Mouse (Mus musculus): ENCODE measurements around the gene Prkrip1. TPM values are rescaled to one million over a fixed set of nuclear protein-coding genes. Genes with fewer than 3 reads are reported as not detected.
A peak's percentile ranks its signal among the peaks of the same experiment; 100 is the strongest.

The Prkrip1 gene
- polyA plus RNA-seq, 1 experiment from 2014 or later = 77.6 TPM

DNA sequence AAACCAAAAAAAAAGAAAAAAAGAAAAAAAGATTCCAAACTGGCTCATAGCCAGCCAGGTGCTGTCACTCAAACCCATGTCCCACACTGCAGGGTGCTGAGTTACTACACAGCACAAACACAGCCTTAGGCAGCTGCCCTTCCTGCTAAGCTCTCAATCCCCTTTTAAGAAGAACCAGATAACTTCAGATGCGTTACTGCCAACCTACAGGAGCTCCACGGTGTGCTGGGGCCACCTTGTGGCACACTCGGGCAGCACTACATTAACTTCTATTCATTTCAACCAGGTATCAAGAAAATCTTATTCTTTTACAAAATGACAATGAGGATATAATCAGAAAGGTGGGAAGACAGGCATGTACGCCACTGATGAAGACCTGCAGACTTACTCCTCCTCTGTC lies 12.0 kb downstream of the Prkrip1 start:
- Histone ChIP-seq H3K4me3 (no peak overlapping the region), H3K4me1 (replicated peaks) (peaks cover 5% of the 10 kb centered on the region; the same call in 1 of the 2 replicates), H3K9me3 (no peaks in the 10 kb centered on the region), H3K27ac (no peak overlapping the region), H3K36me3 (peaks cover 96% of the 10 kb centered on the region), H3K27me3 (ENCODE audit: insufficient read depth, poor library complexity, severe bottlenecking) (no peaks in the 10 kb centered on the region)
- DNase-seq (ENCODE audit: low spot score) = peak; percentile 29
- WGBS = 56% methylated on average over 4 of the region's 4 CpGs

- 87% methylated on average over 7 of the region's 7 CpGs for WGBS
- no peak for DNase-seq (ENCODE audit: low spot score)
- Histone ChIP-seq H3K27me3 (ENCODE audit: insufficient read depth, poor library complexity, severe bottlenecking) (no peaks in the 10 kb centered on the region), H3K4me3 (no peak overlapping the region), H3K27ac (no peak overlapping the region), H3K36me3 (peaks cover 96% of the 10 kb centered on the region), H3K9me3 (no peaks in the 10 kb centered on the region), H3K4me1 (replicated peaks) (peaks cover 5% of the 10 kb centered on the region; the same call in 1 of the 2 replicates)
Observed at GRCm38 (mm10) chr5:136183766-136184165, 15.0 kb downstream of the Prkrip1 start.

GRCm38 (mm10) chr5:136182830-136183229 lies 15.9 kb downstream of the Prkrip1 start:
- no peak overlapping the region for H3K4me3 ChIP-seq
- no peaks in the 10 kb centered on the region for H3K9me3 ChIP-seq
- no peak overlapping the region for H3K27ac ChIP-seq
- DNase-seq (ENCODE audit: low spot score) = no peak
- H3K36me3 ChIP-seq = peaks cover 96% of the 10 kb centered on the region
- no peaks in the 10 kb centered on the region for H3K27me3 ChIP-seq (ENCODE audit: insufficient read depth, poor library complexity, severe bottlenecking)
- peaks cover 5% of the 10 kb centered on the region; the same call in 1 of the 2 replicates for H3K4me1 ChIP-seq (replicated peaks)
- 95% methylated on average over 4 of the region's 4 CpGs for WGBS

DNA sequence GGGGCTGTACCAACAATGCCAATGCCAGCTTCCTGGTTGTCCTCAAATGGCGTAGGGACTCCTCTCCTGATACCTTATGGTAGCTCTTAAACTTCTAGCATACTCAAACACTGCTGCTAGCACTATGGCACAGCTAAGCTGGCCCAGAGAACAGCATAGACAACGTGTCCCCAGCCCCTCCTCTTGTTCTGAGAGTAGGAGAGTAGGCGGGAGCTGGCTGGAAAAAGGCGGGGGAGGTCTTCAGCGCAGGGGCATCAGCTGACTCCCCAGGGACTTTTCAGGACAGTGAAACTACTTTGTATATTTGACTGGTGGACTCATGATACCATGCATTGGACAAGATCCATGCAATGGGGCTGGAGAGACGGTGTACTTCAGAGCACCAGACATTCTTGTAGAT lies 16.7 kb downstream of the Prkrip1 start:
- Histone ChIP-seq H3K4me3 (no peak overlapping the region), H3K4me1 (replicated peaks) (peaks cover 5% of the 10 kb centered on the region; the same call in 1 of the 2 replicates), H3K36me3 (peaks cover 98% of the 10 kb centered on the region), H3K27ac (no peak overlapping the region), H3K9me3 (no peaks in the 10 kb centered on the region), H3K27me3 (ENCODE audit: insufficient read depth, poor library complexity, severe bottlenecking) (no peaks in the 10 kb centered on the region)
- 91% methylated on average over 6 of the region's 6 CpGs for WGBS
- no peak for DNase-seq (ENCODE audit: low spot score)

GRCm38 (mm10) chr5:136181197-136181596 lies 17.6 kb downstream of the Prkrip1 start:
- peaks cover 3% of the 10 kb centered on the region; the same call in 1 of the 2 replicates for H3K4me1 ChIP-seq (replicated peaks)
- H3K27ac ChIP-seq = no peak overlapping the region
- H3K27me3 ChIP-seq (ENCODE audit: insufficient read depth, poor library complexity, severe bottlenecking) = no peaks in the 10 kb centered on the region
- 95% methylated on average over 6 of the region's 6 CpGs for WGBS
- H3K9me3 ChIP-seq = no peaks in the 10 kb centered on the region
- H3K36me3 ChIP-seq = peaks cover 94% of the 10 kb centered on the region
- no peak overlapping the region for H3K4me3 ChIP-seq
- DNase-seq (ENCODE audit: low spot score) = no peak

DNA sequence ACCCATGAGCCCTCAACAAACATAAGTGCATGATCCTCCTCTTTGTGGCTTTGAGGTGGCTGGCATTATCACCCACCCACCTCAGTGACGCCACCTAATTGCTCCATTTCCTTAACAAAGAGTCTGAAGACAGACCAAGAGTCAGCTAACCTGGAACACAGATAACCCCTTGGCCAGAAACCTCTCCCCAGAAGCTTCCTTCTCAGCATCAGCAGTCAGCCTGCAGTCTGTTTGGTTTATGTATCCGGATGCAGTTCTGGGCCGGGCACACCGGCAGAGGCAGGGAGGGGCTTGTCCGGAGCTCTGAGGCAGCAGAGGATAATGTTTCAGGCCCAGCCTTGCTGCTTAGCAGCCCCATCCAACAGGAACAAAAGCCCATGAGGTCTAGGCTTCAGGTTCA lies 19.2 kb downstream of the Prkrip1 start:
- Histone ChIP-seq H3K4me3 (no peak overlapping the region), H3K36me3 (peaks cover 78% of the 10 kb centered on the region), H3K27me3 (ENCODE audit: insufficient read depth, poor library complexity, severe bottlenecking) (no peaks in the 10 kb centered on the region), H3K4me1 (replicated peaks) (no peaks in the 10 kb centered on the region), H3K9me3 (peaks cover 3% of the 10 kb centered on the region; the same call in 1 of the 2 replicates), H3K27ac (no peak overlapping the region)
- 80% methylated on average over 5 of the region's 5 CpGs for WGBS
- no peak for DNase-seq (ENCODE audit: low spot score)

GRCm38 (mm10) chr5:136173606-136174463 lies 24.9 kb downstream of the Prkrip1 start:
- Histone ChIP-seq H3K36me3 (peaks cover 21% of the 10 kb centered on the region), H3K27ac (no peak overlapping the region), H3K4me1 (replicated peaks) (peaks cover 22% of the 10 kb centered on the region), H3K4me3 (no peak overlapping the region), H3K9me3 (peaks cover 3% of the 10 kb centered on the region; the same call in 1 of the 2 replicates), H3K27me3 (ENCODE audit: insufficient read depth, poor library complexity, severe bottlenecking) (peaks cover 8% of the 10 kb centered on the region; the same call in 1 of the 2 replicates)
- 66% methylated on average over 9 of the region's 9 CpGs for WGBS
- no peak for DNase-seq (ENCODE audit: low spot score)

- no peak overlapping the region for H3K4me3 ChIP-seq
- peaks cover 8% of the 10 kb centered on the region; the same call in 1 of the 2 replicates for H3K27me3 ChIP-seq (ENCODE audit: insufficient read depth, poor library complexity, severe bottlenecking)
- H3K9me3 ChIP-seq = peaks cover 6% of the 10 kb centered on the region
- no peak for DNase-seq (ENCODE audit: low spot score)
- H3K36me3 ChIP-seq = peaks cover 16% of the 10 kb centered on the region
- H3K27ac ChIP-seq = no peak overlapping the region
- WGBS = 80% methylated on average over 9 of the region's 9 CpGs
- peaks cover 22% of the 10 kb centered on the region for H3K4me1 ChIP-seq (replicated peaks)
Observed at GRCm38 (mm10) chr5:136172939-136173338, 25.8 kb downstream of the Prkrip1 start.

DNA sequence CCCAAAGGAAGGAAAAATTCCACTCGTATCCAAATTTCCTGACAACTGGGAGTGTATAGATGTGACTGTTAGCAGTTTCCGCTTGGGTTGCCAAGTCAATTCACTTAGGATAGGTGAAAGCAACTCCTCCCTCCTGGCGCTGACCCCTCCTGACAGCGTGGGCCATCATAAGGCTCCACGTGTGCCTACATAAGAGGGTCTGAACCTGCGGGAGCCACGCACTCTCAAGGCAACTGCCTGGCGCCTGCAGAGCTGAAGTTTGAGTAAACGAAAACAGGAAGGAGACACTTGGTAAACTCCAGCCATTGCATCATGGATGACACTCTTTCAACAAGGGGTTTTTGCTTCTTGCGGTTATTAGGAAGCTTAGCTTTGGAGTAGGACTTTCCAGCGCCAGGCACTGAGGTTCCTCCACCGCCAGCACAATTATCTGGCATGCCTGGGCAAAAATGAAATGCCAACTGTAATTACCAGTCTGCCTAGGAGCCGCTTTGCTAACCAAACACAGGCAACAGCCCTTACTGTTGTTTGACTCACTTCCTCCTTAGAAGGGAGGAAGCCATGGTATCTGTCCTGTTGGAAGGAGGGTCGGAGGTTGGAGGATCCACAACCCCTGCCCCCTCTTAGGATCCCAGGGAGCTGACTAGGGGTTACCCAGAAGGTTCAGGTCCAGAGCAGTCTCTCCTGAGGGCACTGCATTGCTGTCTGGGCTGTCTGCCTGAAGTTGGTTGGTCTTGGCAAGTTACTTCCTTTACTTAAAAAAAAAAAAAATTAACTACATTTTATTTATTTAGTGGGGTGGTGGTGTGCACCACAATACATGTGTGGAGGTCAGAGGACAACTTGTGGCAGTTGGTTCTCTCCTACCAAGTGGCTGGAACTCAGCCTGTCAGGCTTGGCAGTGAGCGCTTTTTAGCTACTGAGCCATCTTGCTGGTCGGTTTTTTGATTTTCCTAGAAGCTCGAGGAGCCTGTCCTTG lies 27.1 kb downstream of the Prkrip1 start:
- peaks cover 7% of the 10 kb centered on the region for H3K9me3 ChIP-seq
- DNase-seq (ENCODE audit: low spot score) = peak; percentile 10
- peaks cover 22% of the 10 kb centered on the region for H3K4me1 ChIP-seq (replicated peaks)

GRCm38 (mm10) chr5:136170512-136171362 lies 28.0 kb downstream of the Prkrip1 start, which contains the start of gene Orai2:
Gene Orai2, minus strand, starts transcription at chr5:136170713.
- peak; percentile 90 for DNase-seq (ENCODE audit: low spot score)
- Histone ChIP-seq H3K27ac (peak within 1 kb of the TSS; percentile 86), H3K9me3 (peaks cover 7% of the 10 kb centered on the region), H3K27me3 (ENCODE audit: insufficient read depth, poor library complexity, severe bottlenecking) (peaks cover 8% of the 10 kb centered on the region; the same call in 1 of the 2 replicates), H3K4me1 (replicated peaks) (peaks cover 22% of the 10 kb centered on the region), H3K36me3 (0 out of 2 replicates have a peak, but pooled peaks cover 9% of the 10 kb centered on the region), H3K4me3 (peak within 1 kb of the TSS; percentile 71)
- WGBS = 7% methylated on average over 49 of the region's 49 CpGs

More for the DNA sequence above, 27.1 kb downstream of the Prkrip1 start:
- Histone ChIP-seq H3K27ac (peak overlapping the region; percentile 86), H3K36me3 (peaks cover 9% of the 10 kb centered on the region; the same call in 1 of the 2 replicates), H3K4me3 (peak overlapping the region; percentile 71), H3K27me3 (ENCODE audit: insufficient read depth, poor library complexity, severe bottlenecking) (peaks cover 8% of the 10 kb centered on the region; the same call in 1 of the 2 replicates)
- WGBS = 43% methylated on average over 17 of the region's 17 CpGs

DNA sequence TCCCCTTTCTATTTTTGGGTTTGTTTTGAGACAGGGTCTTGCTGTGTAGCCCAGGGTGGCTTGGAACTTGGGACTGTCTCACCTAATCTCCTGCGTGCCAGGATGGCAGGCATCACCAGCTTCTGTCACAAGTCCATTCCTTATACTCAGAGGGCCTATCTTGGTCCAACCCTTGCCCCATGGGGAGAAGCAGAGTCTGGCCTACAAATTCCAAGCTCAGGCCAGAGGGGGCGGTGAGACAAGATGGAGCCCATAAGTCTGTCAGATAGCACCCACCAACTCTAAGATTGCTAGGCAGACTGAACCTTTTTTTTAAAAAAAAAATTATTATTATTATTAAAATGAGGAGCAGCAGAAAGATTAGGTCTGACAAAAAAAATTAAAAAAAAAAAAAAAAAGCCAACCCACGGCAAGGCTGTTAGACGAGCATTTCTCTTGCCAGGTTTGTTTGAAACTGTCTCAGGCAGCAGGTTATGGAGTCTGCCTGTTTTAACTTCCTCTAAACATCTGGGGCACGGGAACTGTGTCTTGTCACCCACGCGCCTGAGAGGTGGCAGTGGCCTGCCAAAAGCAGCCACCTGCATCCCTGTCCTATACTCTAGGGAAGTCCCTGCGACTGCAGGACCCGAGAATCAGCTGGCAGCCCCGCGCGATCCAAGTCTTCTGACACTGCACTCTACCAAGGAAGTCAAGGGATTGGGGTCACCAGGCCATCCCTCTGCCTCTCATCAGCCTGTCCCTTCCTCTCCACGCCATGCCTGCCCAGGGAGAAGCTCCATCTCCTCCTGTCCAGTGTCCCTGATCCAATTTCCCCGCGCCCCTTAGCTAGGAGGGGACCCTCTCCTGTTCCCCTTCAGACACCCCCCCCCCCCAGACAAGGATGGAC lies 28.9 kb downstream of the Prkrip1 start:
- WGBS = 16% methylated on average over 15 of the region's 15 CpGs
- H3K9me3 ChIP-seq = peaks cover 4% of the 10 kb centered on the region; the same call in 1 of the 2 replicates
- peak overlapping the region; percentile 86 for H3K27ac ChIP-seq
- peak overlapping the region; percentile 71 for H3K4me3 ChIP-seq
- 0 out of 2 replicates have a peak, but pooled peaks cover 9% of the 10 kb centered on the region for H3K36me3 ChIP-seq
- H3K4me1 ChIP-seq (replicated peaks) = peaks cover 22% of the 10 kb centered on the region
- peaks cover 8% of the 10 kb centered on the region; the same call in 1 of the 2 replicates for H3K27me3 ChIP-seq (ENCODE audit: insufficient read depth, poor library complexity, severe bottlenecking)
- peak; percentile 64 for DNase-seq (ENCODE audit: low spot score)
